Mouse (Mus musculus): ENCODE data around the gene Tmsb15b1. TPM values are rescaled to one million over a fixed set of nuclear protein-coding genes. Genes with fewer than 3 reads are reported as not detected.
A peak's percentile ranks its signal among the peaks of the same experiment; 100 is the strongest.

Tmsb15b1 gene
- total and polyA plus RNA-seq, 3 experiments, result not detected

DNA sequence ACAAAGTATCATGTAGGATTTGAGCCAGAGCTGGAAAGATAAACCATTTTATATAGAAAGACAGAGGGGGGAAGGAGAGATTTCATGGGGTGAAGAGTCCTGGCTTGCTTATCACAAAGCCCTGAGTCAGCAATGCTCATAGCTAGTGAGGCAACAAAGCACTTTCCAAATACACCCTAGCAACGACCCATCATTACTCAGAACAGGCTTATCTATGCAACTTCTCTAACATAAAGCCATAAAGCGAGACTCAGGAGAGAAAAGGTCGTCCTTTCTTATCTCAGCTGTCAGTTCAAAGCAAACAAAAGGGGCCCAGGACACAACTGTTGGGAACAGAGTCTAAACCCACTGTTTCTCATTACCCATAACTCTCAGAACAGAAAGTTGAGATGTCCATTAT, 38.7 kb downstream of the Tmsb15b1 start:
- H3K4me3 ChIP-seq (ENCODE audit: control insufficient read depth in 1 of 2, insufficient read depth in 1 of 2, low read depth in 2 of 2, low read length in 2 of 2), result no peak overlapping the region
- H3K79me2 ChIP-seq (ENCODE audit: control insufficient read depth, insufficient read depth, low read length, poor library complexity), result no peaks in the 10 kb centered on the region
- no peak for TF ChIP-seq SIN3A (IDR thresholded peaks at IDR 0.05; ENCODE audit: low read length)
- TF ChIP-seq CTCF (IDR thresholded peaks at IDR 0.05 in 2 of 3, conservative IDR thresholded peaks at IDR 0.05 in 1 of 3; ENCODE audit: control insufficient read depth in 1 of 3, insufficient read depth in 1 of 3, low read depth in 2 of 3, low read length in 3 of 3, poor library complexity in 1 of 3, severe bottlenecking in 1 of 3), result no peak
- peak; percentile 64 for TF ChIP-seq GATA1 (IDR thresholded peaks at IDR 0.05; ENCODE audit: low read depth, low read length)
- TF ChIP-seq POLR2AphosphoS2 (IDR thresholded peaks at IDR 0.05; ENCODE audit: low read length), result no peak
- TF ChIP-seq MAX (IDR thresholded peaks at IDR 0.05; ENCODE audit: low read length), result no peak
- no peak for TF ChIP-seq MAZ (IDR thresholded peaks at IDR 0.05; ENCODE audit: low read depth, low read length)
- no peak for TF ChIP-seq NRF1 (IDR thresholded peaks at IDR 0.05; ENCODE audit: insufficient read depth, low read depth, low read length, poor library complexity, severe bottlenecking)
- TF ChIP-seq ZMIZ1 (IDR thresholded peaks at IDR 0.05; ENCODE audit: low read depth, low read length), result no peak
- TF ChIP-seq RCOR1 (IDR thresholded peaks at IDR 0.05; ENCODE audit: low read depth, low read length), result no peak
- peak; percentile 90 for TF ChIP-seq MAFK (IDR thresholded peaks at IDR 0.05; ENCODE audit: borderline replicate concordance, low read depth, low read length)
- no peak for TF ChIP-seq RAD21 (IDR thresholded peaks at IDR 0.05; ENCODE audit: low read depth, low read length)
- TF ChIP-seq EP300 (IDR thresholded peaks at IDR 0.05; ENCODE audit: low read depth in 1 of 2, low read length in 2 of 2), result 0 out of 4 replicates have a peak, but pooled peaks of 1 of the 2 experiments have one; percentile 21
- peaks cover 0 to 4% of the 10 kb centered on the region in 2 experiments; a peak in 2 of 4 replicates for H3K4me1 ChIP-seq (ENCODE audit: control insufficient read depth in 1 of 2, insufficient read depth in 2 of 2, low read length in 2 of 2)
- peaks cover 0 to 3% of the 10 kb centered on the region in 2 experiments; a peak in 1 of 4 replicates for H3K36me3 ChIP-seq (ENCODE audit: control insufficient read depth in 1 of 2, insufficient read depth in 2 of 2, low read length in 2 of 2)
- no peak overlapping the region for H3K9ac ChIP-seq (ENCODE audit: control insufficient read depth, low read depth, low read length, poor library complexity, severe bottlenecking)
- H3K27me3 ChIP-seq (ENCODE audit: control insufficient read depth in 1 of 2, insufficient read depth in 2 of 2, low read length in 2 of 2), result no peaks in the 10 kb centered on the region
- H3K9me3 ChIP-seq (replicated peaks; ENCODE audit: insufficient read depth, low read length), result no peaks in the 10 kb centered on the region
- no peak overlapping the region for H3K27ac ChIP-seq (ENCODE audit: control insufficient read depth, low read depth, low read length)
- DNase-seq (ENCODE audit: low read depth, low spot score), result peak; percentile 73

DNA sequence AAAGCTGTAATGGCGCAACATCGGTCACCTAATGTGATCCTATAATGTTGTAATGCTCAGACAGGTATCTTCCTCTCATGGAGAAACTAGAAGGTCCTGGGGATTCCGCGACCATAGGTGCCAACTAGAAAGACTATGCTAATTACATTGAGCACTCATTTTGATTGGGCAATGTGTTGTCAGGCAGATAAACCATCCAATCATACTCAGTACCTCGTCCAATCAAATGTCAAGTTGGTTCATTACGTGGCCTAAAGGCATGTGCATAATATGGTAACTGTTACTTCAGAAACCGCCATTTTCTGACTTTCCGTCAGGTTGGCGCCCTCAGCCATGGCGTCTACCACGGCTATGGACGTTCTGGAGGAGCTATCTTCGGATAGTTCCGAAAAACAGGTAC, 49.6 kb downstream of the Tmsb15b1 start, which contains the start of gene H2bfm:
TSS of gene H2bfm (plus strand) at position 295 of the 400 bp plus-strand sequence.
- H3K27ac ChIP-seq (ENCODE audit: control insufficient read depth, low read depth, low read length), result no peak within 1 kb of the TSS
- no peaks in the 10 kb centered on the region for H3K27me3 ChIP-seq (ENCODE audit: control insufficient read depth in 1 of 2, insufficient read depth in 2 of 2, low read length in 2 of 2)
- H3K36me3 ChIP-seq (ENCODE audit: control insufficient read depth in 1 of 2, insufficient read depth in 2 of 2, low read length in 2 of 2), result no peaks in the 10 kb centered on the region
- H3K9me3 ChIP-seq (replicated peaks; ENCODE audit: insufficient read depth, low read length), result no peaks in the 10 kb centered on the region
- no peak for TF ChIP-seq MAZ (IDR thresholded peaks at IDR 0.05; ENCODE audit: low read depth, low read length)
- H3K9ac ChIP-seq (ENCODE audit: control insufficient read depth, low read depth, low read length, poor library complexity, severe bottlenecking), result no peak within 1 kb of the TSS
- DNase-seq (ENCODE audit: low read depth, low spot score), result no peak
- no peaks in the 10 kb centered on the region for H3K4me1 ChIP-seq (ENCODE audit: control insufficient read depth in 1 of 2, insufficient read depth in 2 of 2, low read length in 2 of 2)
- H3K79me2 ChIP-seq (ENCODE audit: control insufficient read depth, insufficient read depth, low read length, poor library complexity), result no peaks in the 10 kb centered on the region
- H3K4me3 ChIP-seq (ENCODE audit: control insufficient read depth in 1 of 2, insufficient read depth in 1 of 2, low read depth in 2 of 2, low read length in 2 of 2), result no peak within 1 kb of the TSS

DNA sequence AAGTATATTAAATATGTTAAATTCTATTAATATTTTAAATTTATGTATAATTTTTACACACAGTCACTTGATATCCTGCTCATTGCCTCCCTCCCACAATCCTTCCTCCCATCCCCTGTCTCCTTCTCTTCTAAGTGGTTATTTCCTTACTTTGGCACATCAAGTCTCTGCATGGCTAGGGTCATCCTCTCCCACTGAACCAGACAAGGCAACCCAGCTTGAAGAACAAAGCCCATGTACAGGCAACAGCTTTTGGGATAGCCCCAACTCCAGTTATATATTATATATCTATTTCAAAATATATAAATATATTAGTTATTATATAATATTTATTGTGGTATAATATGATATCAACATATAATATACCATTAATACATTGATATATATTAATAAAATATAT, 50.8 kb downstream of the Tmsb15b1 start:
- no peaks in the 10 kb centered on the region for H3K27me3 ChIP-seq (ENCODE audit: control insufficient read depth in 1 of 2, insufficient read depth in 2 of 2, low read length in 2 of 2)
- no peak for DNase-seq (ENCODE audit: low read depth, low spot score)
- no peaks in the 10 kb centered on the region for H3K9me3 ChIP-seq (replicated peaks; ENCODE audit: insufficient read depth, low read length)
- H3K4me1 ChIP-seq (ENCODE audit: control insufficient read depth in 1 of 2, insufficient read depth in 2 of 2, low read length in 2 of 2), result no peaks in the 10 kb centered on the region
- no peaks in the 10 kb centered on the region for H3K36me3 ChIP-seq (ENCODE audit: control insufficient read depth in 1 of 2, insufficient read depth in 2 of 2, low read length in 2 of 2)
- TF ChIP-seq JUND (IDR thresholded peaks at IDR 0.05; ENCODE audit: low read depth, low read length) (no peak), MAX (IDR thresholded peaks at IDR 0.05; ENCODE audit: low read length) (no peak), MYC (IDR thresholded peaks at IDR 0.05; ENCODE audit: low read depth, low read length) (no peak), UBTF (IDR thresholded peaks at IDR 0.05; ENCODE audit: borderline replicate concordance, insufficient read depth, low read depth, low read length) (no peak), ETS1 (IDR thresholded peaks at IDR 0.05; ENCODE audit: low read depth, low read length) (no peak), GABPA (IDR thresholded peaks at IDR 0.05; ENCODE audit: low read depth, low read length) (no peak), TCF12 (IDR thresholded peaks at IDR 0.05; ENCODE audit: low read depth, low read length) (no peak), HCFC1 (IDR thresholded peaks at IDR 0.05; ENCODE audit: low read depth, low read length) (no peak), MAZ (IDR thresholded peaks at IDR 0.05; ENCODE audit: low read depth, low read length) (no peak), GATA1 (IDR thresholded peaks at IDR 0.05; ENCODE audit: low read depth, low read length) (no peak), ZC3H11A (IDR thresholded peaks at IDR 0.05; ENCODE audit: low read depth, low read length) (no peak), MYB (IDR thresholded peaks at IDR 0.05; ENCODE audit: low read depth, low read length) (no peak), MAFK (IDR thresholded peaks at IDR 0.05; ENCODE audit: borderline replicate concordance, low read depth, low read length) (no peak)
- no peak overlapping the region for H3K27ac ChIP-seq (ENCODE audit: control insufficient read depth, low read depth, low read length)
- H3K9ac ChIP-seq (ENCODE audit: control insufficient read depth, low read depth, low read length, poor library complexity, severe bottlenecking), result no peak overlapping the region
- no peak overlapping the region for H3K4me3 ChIP-seq (ENCODE audit: control insufficient read depth in 1 of 2, insufficient read depth in 1 of 2, low read depth in 2 of 2, low read length in 2 of 2)
- H3K79me2 ChIP-seq (ENCODE audit: control insufficient read depth, insufficient read depth, low read length, poor library complexity), result no peaks in the 10 kb centered on the region

All from MEL (cell line).